Mouse (Mus musculus) bone marrow, adult 2 months (tissue): ENCODE measurements around the gene Stk39.

Source experiments
- CTCF ChIP-seq: fragments of 200-500 bp; IDR thresholded peaks from 2 replicates; pipeline ENCODE4 v1.5.1; 2011; ENCODE audit warnings: low read length, control low read depth; ENCODE audit not compliant: control insufficient read depth, insufficient read depth
- POLR2A ChIP-seq: fragments of 200-500 bp; IDR thresholded peaks from 2 replicates; pipeline ENCODE4 v1.6.1; 2011; ENCODE audit warnings: low read depth, mild to moderate bottlenecking, control low read depth, low read length, borderline replicate concordance; ENCODE audit not compliant: control insufficient read depth

- no peak for TF ChIP-seq POLR2A
- no peak for TF ChIP-seq CTCF
Observed at GRCm38 (mm10) chr2:68325306-68325705, 146.8 kb downstream of the Stk39 start.
